Comparison of ENCODE assay signal across 8 mouse cellular contexts in genomic region chr1:87854851-87855251, GRCm38 (mm10). TPM values are rescaled to one million over a fixed set of nuclear protein-coding genes. Genes with fewer than 3 reads are reported as not detected.
A peak's percentile ranks its signal among the peaks of the same experiment; 100 is the strongest.
DNase-seq lines count a peak whose midpoint lies in the region; ATAC-seq and TF ChIP-seq lines count a peak whose summit lies in the region.

No protein-coding gene starts in this region.

- peaks cover 39% of the 10 kb centered on the region for H3K4me1 ChIP-seq in erythroblast, embryonic 14.5 days (ENCODE audit: control insufficient read depth)
- H3K4me1 ChIP-seq in heart, embryonic 13.5 days, result peaks cover 53% of the 10 kb centered on the region
- H3K4me1 ChIP-seq in liver, embryonic 14.5 days (replicated peaks; ENCODE audit: control insufficient read depth in 2 of 2, insufficient read depth in 2 of 2, low read length in 1 of 2), result peaks cover 16 to 33% of the 10 kb centered on the region in 2 experiments
- H3K4me1 ChIP-seq in stomach, embryonic 15.5 days, result peaks cover 23% of the 10 kb centered on the region

- peak; percentile 43 for DNase-seq in cerebellum, adult 11 months
- DNase-seq in liver, embryonic 14.5 days (ENCODE audit: low read depth in 3 of 3, low spot score in 3 of 3), result no peak
- no peak for DNase-seq in layer of hippocampus, adult 8-10 months (ENCODE audit: low spot score in 2 of 2)
- no peak for DNase-seq in layer of hippocampus, adult 11-12 months (ENCODE audit: low spot score)

- no peak for TF ChIP-seq CTCF in liver, embryonic 14.5 days (IDR thresholded peaks at IDR 0.05; ENCODE audit: low read depth)

- peak overlapping the region; percentile 87 for H3K4me2 ChIP-seq in heart, embryonic 13.5 days
- H3K4me2 ChIP-seq in liver, embryonic 14.5 days (ENCODE audit: low read depth), result peak overlapping the region; percentile 89
- H3K4me2 ChIP-seq in stomach, embryonic 15.5 days, result peak overlapping the region; percentile 94

- peaks cover 10% of the 10 kb centered on the region for H3K27me3 ChIP-seq in erythroblast, embryonic 14.5 days (ENCODE audit: control insufficient read depth)
- H3K27me3 ChIP-seq in heart, embryonic 13.5 days (replicated peaks), result no peaks in the 10 kb centered on the region
- H3K27me3 ChIP-seq in liver, embryonic 14.5 days (ENCODE audit: control insufficient read depth, insufficient read depth, low read length), result no peaks in the 10 kb centered on the region
- H3K27me3 ChIP-seq in stomach, embryonic 15.5 days (replicated peaks), result no peaks in the 10 kb centered on the region

- TF ChIP-seq EP300 in liver, embryonic 14.5 days (IDR thresholded peaks at IDR 0.05; ENCODE audit: low read depth), result no peak

- ATAC-seq in erythroblast, adult 5-6 weeks (replicated peaks; ENCODE audit: low FRiP score, poor library complexity, severe bottlenecking), result no peak
- ATAC-seq in heart, embryonic 13.5 days (ENCODE audit: extremely low read depth, insufficient number of reproducible peaks, low FRiP score, low TSS enrichment), result no peak
- ATAC-seq in liver, embryonic 14.5 days (ENCODE audit: insufficient read depth), result no peak
- no peak for ATAC-seq in stomach, embryonic 15.5 days (ENCODE audit: insufficient read depth, low FRiP score, low read depth)

- peak overlapping the region; percentile 93 for H3K4me3 ChIP-seq in erythroblast, embryonic 14.5 days (replicated peaks)
- H3K4me3 ChIP-seq in heart, embryonic 13.5 days, result peak overlapping the region; percentile 99
- peak overlapping the region; percentile 16 to 90; a peak in 3 of 4 replicates for H3K4me3 ChIP-seq in liver, embryonic 14.5 days (ENCODE audit: insufficient read depth in 1 of 2, low read depth in 2 of 2, low read length in 2 of 2)
- H3K4me3 ChIP-seq in stomach, embryonic 15.5 days (replicated peaks), result peak overlapping the region; percentile 95

- peak overlapping the region; percentile 98 for H3K9ac ChIP-seq in heart, embryonic 13.5 days
- H3K9ac ChIP-seq in liver, embryonic 14.5 days (replicated peaks), result peak overlapping the region; percentile 15; the same call in 1 of the 2 replicates
- no peak overlapping the region for H3K9ac ChIP-seq in stomach, embryonic 15.5 days

- WGBS in heart, embryonic 13.5 days, result 30% methylated on average over 2 of the region's 2 CpGs
- 12% methylated on average over 2 of the region's 2 CpGs for WGBS in liver, embryonic 14.5 days (ENCODE audit: insufficient replicate concordance)
- WGBS in stomach, embryonic 15.5 days, result 27% methylated on average over 2 of the region's 2 CpGs

- H3K36me3 ChIP-seq in erythroblast, embryonic 14.5 days (ENCODE audit: control insufficient read depth), result no peaks in the 10 kb centered on the region
- no peaks in the 10 kb centered on the region for H3K36me3 ChIP-seq in heart, embryonic 13.5 days
- H3K36me3 ChIP-seq in liver, embryonic 14.5 days (replicated peaks; ENCODE audit: control insufficient read depth, insufficient read depth, low read depth), result no peaks in the 10 kb centered on the region
- H3K36me3 ChIP-seq in stomach, embryonic 15.5 days, result no peaks in the 10 kb centered on the region

- H3K9me3 ChIP-seq in erythroblast, embryonic 14.5 days (ENCODE audit: control insufficient read depth, low read length), result no peaks in the 10 kb centered on the region
- H3K9me3 ChIP-seq in heart, embryonic 13.5 days, result no peaks in the 10 kb centered on the region
- H3K9me3 ChIP-seq in liver, embryonic 14.5 days (ENCODE audit: control insufficient read depth, low read length), result no peaks in the 10 kb centered on the region
- H3K9me3 ChIP-seq in stomach, embryonic 15.5 days, result no peaks in the 10 kb centered on the region

- H3K27ac ChIP-seq in heart, embryonic 13.5 days (replicated peaks), result 0 out of 2 replicates have a peak overlapping the region, but pooled peaks have one; percentile 5
- no peak overlapping the region for H3K27ac ChIP-seq in liver, embryonic 14.5 days
- no peak overlapping the region for H3K27ac ChIP-seq in stomach, embryonic 15.5 days

RNA-seq across cellular contexts. Expression of gene Dgkd, which starts 1.8 kb away (rescaled TPM):
- 0.30 and 0.33 TPM in 2 replicates for polyA plus RNA-seq in erythroblast, embryonic 14.5 days (2012)
- 11.9 and 12.1 TPM in 2 replicates for total RNA-seq in erythroblast, adult 5-6 weeks (2015; ENCODE audit: low replicate concordance)
- 10.2 and 26.8 TPM in 2 replicates for total RNA-seq in erythroblast, adult 5-6 weeks (2017; ENCODE audit: low replicate concordance)
- polyA plus RNA-seq in heart, embryonic 13.5 days (2015; fragmentation: Nextera tagmentation; extraction: Ambion mirVana), result 20.0 and 20.4 TPM in 2 replicates
- polyA plus RNA-seq in liver, embryonic 14.5 days (2012; rRNA removed), result 6.9 and 8.0 TPM in 2 replicates
- polyA plus RNA-seq in liver, embryonic 14.5 days (2014; fragmentation: Nextera tagmentation; extraction: Ambion mirVana), result 8.1 and 10.2 TPM in 2 replicates
- 25.5 and 26.1 TPM in 2 replicates for polyA plus RNA-seq in stomach, embryonic 15.5 days (2015; fragmentation: Nextera tagmentation; extraction: Ambion mirVana)
- total RNA-seq in layer of hippocampus, adult 8-10 months (2022), result 100 to 1,000 TPM; 102 to 113 (median 110) TPM

RNA-seq across cellular contexts. Expression of gene Sag, which starts 51.4 kb away (rescaled TPM):
- polyA plus RNA-seq in erythroblast, embryonic 14.5 days (2012), result not detected in 2 replicates
- total RNA-seq in erythroblast, adult 5-6 weeks (2015; ENCODE audit: low replicate concordance), result 0.21 TPM in 1 of 2 replicates, not detected in the other
- 0.56 and 3.7 TPM in 2 replicates for total RNA-seq in erythroblast, adult 5-6 weeks (2017; ENCODE audit: low replicate concordance)
- polyA plus RNA-seq in heart, embryonic 13.5 days (2015; fragmentation: Nextera tagmentation; extraction: Ambion mirVana), result 0.70 and 0.82 TPM in 2 replicates
- 0.27 TPM in 2 replicates for polyA plus RNA-seq in liver, embryonic 14.5 days (2012; rRNA removed)
- 0.56 and 0.67 TPM in 2 replicates for polyA plus RNA-seq in liver, embryonic 14.5 days (2014; fragmentation: Nextera tagmentation; extraction: Ambion mirVana)
- polyA plus RNA-seq in stomach, embryonic 15.5 days (2015; fragmentation: Nextera tagmentation; extraction: Ambion mirVana), result 1.3 and 1.5 TPM in 2 replicates
- total RNA-seq in layer of hippocampus, adult 8-10 months (2022), result 1 to 10 TPM; 1.9 to 4.0 (median 2.6) TPM
